Mouse (Mus musculus): ENCODE measurements around the gene Matk. TPM values are rescaled to one million over a fixed set of nuclear protein-coding genes. Genes with fewer than 3 reads are reported as not detected.
"Not testable (repeated sequence)": the region's sequence is repeated elsewhere in the genome, so short reads cannot be mapped to it uniquely, and the experiment has no call there.

Gene Matk
- total RNA-seq (2021): under 1 TPM; 0.34 to 0.78 TPM
- long read RNA-seq, experiment 1, partial matches to known transcripts: 0 of 4 reads
- long read RNA-seq, experiment 1, other reads (novel, unspliced or antisense): 4 of 4 reads
- long read RNA-seq, experiment 2, partial matches to known transcripts: 0 of 4 reads
- long read RNA-seq, experiment 2, other reads (novel, unspliced or antisense): 4 of 4 reads

- DNase-seq (ENCODE audit: low spot score in 2 of 2): no peak
Measured at GRCm38 (mm10) chr10:81252424-81253419, at the start of gene Matk. Gene Matk, plus strand, starts transcription at chr10:81252935.

GRCm38 (mm10) chr10:81202978-81203720, 49.6 kb upstream of the Matk start:
- DNase-seq (ENCODE audit: low spot score in 2 of 2): no peak

- no peak for DNase-seq (ENCODE audit: low spot score in 2 of 2)
Measured at GRCm38 (mm10) chr10:81204137-81204536, 48.6 kb upstream of the Matk start.

GRCm38 (mm10) chr10:81210154-81210553, 42.6 kb upstream of the Matk start:
- no peak for DNase-seq (ENCODE audit: low spot score in 2 of 2)

GRCm38 (mm10) chr10:81216260-81216659, 36.5 kb upstream of the Matk start:
- no peak for DNase-seq (ENCODE audit: low spot score in 2 of 2)

- no peak for DNase-seq (ENCODE audit: low spot score in 2 of 2)
Measured at GRCm38 (mm10) chr10:81216810-81217209, 35.9 kb upstream of the Matk start.

GRCm38 (mm10) chr10:81217267-81217666, 35.5 kb upstream of the Matk start:
- not testable (repeated sequence) for DNase-seq (ENCODE audit: low spot score in 2 of 2)

- DNase-seq (ENCODE audit: low spot score in 2 of 2): peak in 1 of 2 experiments; percentile 63
Measured at GRCm38 (mm10) chr10:81217964-81218363, 34.8 kb upstream of the Matk start.

GRCm38 (mm10) chr10:81221402-81222015, 31.2 kb upstream of the Matk start:
- DNase-seq (ENCODE audit: low spot score in 2 of 2): no peak

- DNase-seq (ENCODE audit: low spot score in 2 of 2): not testable (repeated sequence)
Measured at GRCm38 (mm10) chr10:81223731-81224130, 29.0 kb upstream of the Matk start.

GRCm38 (mm10) chr10:81229735-81230437, 22.8 kb upstream of the Matk start:
- DNase-seq (ENCODE audit: low spot score in 2 of 2): no peak

- no peak for DNase-seq (ENCODE audit: low spot score in 2 of 2)
Measured at GRCm38 (mm10) chr10:81230438-81231332, 22.1 kb upstream of the Matk start, which contains the start of gene Atcay. Gene Atcay, minus strand, starts transcription at chr10:81230833.

GRCm38 (mm10) chr10:81231436-81231835, 21.3 kb upstream of the Matk start:
- no peak for DNase-seq (ENCODE audit: low spot score in 2 of 2)

GRCm38 (mm10) chr10:81232580-81233225, 20.0 kb upstream of the Matk start, which contains the start of gene Zfr2:
Gene Zfr2, plus strand, starts transcription at chr10:81233155.
- DNase-seq (ENCODE audit: low spot score in 2 of 2): peak; percentile 62 to 80

- DNase-seq (ENCODE audit: low spot score in 2 of 2): no peak
Measured at GRCm38 (mm10) chr10:81233226-81233585, 19.5 kb upstream of the Matk start.

GRCm38 (mm10) chr10:81234206-81234605, 18.5 kb upstream of the Matk start:
- no peak for DNase-seq (ENCODE audit: low spot score in 2 of 2)

- no peak for DNase-seq (ENCODE audit: low spot score in 2 of 2)
Measured at GRCm38 (mm10) chr10:81236471-81237268, 16.1 kb upstream of the Matk start.

- DNase-seq (ENCODE audit: low spot score in 2 of 2): no peak
Measured at GRCm38 (mm10) chr10:81238618-81239017, 14.1 kb upstream of the Matk start.
